Mouse (Mus musculus) kidney, postnatal 25 days (tissue): ENCODE data around the gene Strn4.

Experiments used
- DNase-seq, 2 experiments: peaks; one replicate each; pipeline ENCODE4 v3.0.0; 2021; ENCODE audit warnings: mixed read lengths in 2 of 2

Strn4 gene

DNA sequence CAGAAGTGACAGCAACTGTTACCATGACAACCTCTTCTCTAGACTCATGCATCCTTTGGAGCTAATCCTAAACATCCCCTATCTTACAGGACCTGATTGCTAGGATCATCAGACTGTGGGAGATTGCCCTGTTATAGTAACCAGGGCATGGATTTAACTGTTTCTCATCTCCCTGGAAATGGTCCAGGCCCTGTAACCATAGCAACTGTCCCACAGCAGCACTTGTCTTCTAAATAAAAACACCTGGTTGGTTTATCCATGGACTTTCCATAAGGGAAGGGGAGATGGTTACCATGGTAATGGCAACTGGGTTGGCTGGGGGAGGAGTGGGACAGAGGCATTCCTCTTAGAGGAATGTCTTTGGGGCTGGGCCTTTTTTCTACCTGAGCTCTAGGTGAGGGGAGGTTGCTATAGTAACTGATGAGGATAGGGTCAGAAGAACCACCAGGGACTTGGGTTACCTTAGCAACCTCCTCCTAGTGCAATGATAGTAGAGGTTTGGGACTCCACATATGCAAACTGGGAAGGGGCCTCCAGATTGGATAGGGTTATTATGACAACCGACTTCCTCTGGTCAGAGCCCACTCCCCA is at the start of gene Strn4:
Strn4 (plus strand) TSS at position 539 of the 591 bp plus-strand sequence.
- DNase-seq, result no peak

GRCm38 (mm10) chr7:16766443-16766842 is 49.2 kb upstream of the Strn4 start:
- DNase-seq, result no peak

DNA sequence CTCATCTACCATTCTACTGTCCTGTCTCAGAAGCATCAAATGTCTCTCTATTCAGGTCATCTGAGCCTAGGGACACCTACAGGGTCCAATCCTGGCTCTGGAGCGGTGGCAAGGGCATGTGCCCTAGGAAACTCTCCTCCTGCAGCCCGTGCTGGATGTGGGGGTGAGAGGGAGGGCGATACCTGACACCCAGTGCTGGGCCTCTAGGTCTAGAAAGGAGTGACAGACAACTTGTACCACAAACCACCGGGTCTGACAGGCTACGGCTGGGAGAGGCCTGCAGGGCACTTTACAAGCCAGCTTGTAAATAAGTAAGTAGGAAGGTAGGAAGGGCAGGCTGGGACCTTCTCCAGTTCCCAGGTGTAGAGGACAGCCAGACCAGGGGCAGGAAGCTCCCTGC is 39.8 kb upstream of the Strn4 start:
- DNase-seq, result peak; percentile 35 to 83

- peak; percentile 66 to 90 for DNase-seq
These were observed 35.6 kb upstream of the Strn4 start for GRCm38 (mm10) chr7:16780076-16780475.

- peak; percentile 95 to 97 for DNase-seq
These were observed 34.7 kb upstream of the Strn4 start, which contains the start of gene Slc1a5 for GRCm38 (mm10) chr7:16780825-16781554. TSS of gene Slc1a5 (plus strand) at chr7:16781340.

- no peak for DNase-seq
These were observed 34.2 kb upstream of the Strn4 start for GRCm38 (mm10) chr7:16781555-16781815.

DNA sequence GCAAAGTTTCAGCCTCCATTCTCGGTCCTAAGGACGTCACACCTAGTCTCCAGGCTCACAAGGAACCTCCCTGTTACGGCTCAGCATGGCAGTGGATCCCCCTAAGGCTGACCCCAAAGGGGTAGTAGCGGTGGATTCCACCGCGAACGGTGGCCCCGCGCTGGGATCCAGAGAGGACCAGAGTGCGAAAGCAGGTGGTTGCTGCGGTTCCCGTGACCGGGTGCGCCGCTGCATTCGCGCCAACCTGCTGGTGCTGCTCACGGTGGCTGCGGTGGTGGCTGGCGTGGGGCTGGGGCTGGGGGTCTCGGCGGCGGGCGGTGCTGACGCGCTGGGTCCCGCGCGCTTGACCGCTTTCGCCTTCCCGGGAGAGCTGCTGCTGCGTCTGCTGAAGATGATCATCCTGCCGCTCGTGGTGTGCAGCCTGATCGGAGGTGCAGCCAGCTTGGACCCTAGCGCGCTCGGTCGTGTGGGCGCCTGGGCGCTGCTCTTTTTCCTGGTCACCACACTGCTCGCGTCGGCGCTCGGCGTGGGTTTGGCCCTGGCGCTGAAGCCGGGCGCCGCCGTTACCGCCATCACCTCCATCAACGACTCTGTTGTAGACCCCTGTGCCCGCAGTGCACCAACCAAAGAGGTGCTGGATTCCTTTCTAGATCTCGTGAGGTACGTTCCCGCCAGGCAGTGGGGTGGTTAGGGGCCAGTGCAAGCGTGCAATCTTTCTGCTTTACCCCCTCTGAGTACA is 33.7 kb upstream of the Strn4 start:
- peak; percentile 29 to 61 for DNase-seq

GRCm38 (mm10) chr7:16782555-16783125 is 33.0 kb upstream of the Strn4 start:
- DNase-seq, result no peak

DNA sequence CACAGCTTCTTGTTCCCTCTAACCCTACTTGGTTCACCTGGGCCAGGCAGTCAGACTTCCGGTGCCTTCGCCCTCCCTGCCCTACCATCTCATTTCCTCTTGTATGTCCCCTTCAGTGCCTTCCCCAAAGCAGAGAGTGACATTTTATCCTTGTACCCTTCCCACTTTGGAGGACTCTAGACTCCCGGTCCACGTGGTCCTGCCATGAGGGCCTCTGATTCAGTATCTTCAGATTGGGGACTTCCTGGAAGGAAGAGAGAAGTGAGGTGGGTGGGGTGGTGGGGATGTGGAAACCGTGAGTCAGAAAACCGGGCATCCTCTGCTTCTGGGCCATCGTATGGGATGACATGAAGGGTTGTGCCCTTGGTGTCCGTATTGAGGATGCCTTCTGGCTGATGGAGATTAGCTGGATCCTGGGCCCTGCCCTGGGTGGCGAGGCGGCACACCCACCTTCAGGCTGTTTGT is 32.4 kb upstream of the Strn4 start:
- no peak for DNase-seq

GRCm38 (mm10) chr7:16783758-16784415 is 31.8 kb upstream of the Strn4 start:
- DNase-seq, result peak; percentile 87 to 93

- peak; percentile 70 to 87 for DNase-seq
These were observed 31.2 kb upstream of the Strn4 start for GRCm38 (mm10) chr7:16784498-16784976.

GRCm38 (mm10) chr7:16785541-16786083 is 30.1 kb upstream of the Strn4 start:
- DNase-seq, result no peak

DNA sequence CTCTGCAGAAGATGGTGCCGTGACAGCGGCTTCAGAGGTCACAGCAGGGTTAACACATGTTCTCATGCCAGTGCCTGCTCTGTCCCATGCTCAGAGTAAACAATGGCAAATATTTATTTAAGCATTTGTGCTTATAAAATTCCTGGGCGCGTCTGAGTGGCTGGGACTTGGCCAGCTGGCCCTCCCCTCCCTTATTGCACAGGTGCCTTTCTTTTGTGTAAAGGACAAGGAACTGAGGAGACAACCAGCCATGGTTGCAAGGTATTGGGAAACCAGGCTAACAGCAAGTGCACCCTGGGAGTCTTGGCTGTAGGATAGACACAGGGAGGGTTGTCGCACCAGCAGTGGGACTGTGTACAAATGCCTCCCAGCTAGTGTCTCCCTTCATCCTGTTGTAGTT is 23.4 kb upstream of the Strn4 start:
- no peak for DNase-seq

DNA sequence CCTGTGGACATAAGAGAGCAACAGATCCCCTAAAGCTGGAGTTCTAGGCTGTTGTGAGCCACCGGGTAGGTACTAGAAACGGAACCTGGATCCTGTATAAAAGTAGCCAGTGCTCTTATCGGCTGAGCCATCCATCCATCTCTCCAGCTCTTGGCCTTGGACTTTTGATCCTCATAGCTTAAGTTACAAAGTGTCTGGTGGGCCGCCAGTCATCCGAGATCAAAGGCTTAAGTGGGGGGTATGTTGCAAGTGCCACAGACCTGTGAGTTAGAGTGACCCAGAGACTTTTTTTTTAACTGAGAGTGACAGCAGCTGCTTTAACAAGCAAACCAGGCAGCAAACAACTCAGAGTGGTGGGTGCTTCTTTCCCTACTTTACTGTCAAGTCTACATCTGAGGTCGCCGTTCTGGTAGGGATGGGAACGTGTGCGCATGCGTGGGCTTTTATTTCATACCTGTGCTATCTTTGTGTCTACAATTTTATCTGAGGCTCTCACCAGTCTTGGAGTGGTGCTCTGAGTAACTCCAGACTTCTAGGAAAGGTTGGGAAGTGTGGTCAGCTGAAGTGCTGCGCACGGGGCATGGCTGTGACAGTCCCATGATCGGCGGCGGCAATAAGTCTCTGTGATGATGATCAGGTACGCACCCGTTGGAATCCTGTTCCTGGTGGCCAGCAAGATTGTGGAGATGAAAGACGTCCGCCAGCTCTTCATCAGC is 22.5 kb upstream of the Strn4 start:
- no peak for DNase-seq

- DNase-seq, result no peak
These were observed 20.8 kb upstream of the Strn4 start for GRCm38 (mm10) chr7:16794886-16795285.

GRCm38 (mm10) chr7:16804409-16805028 is 11.2 kb upstream of the Strn4 start:
- no peak for DNase-seq

- peak in 1 of 2 experiments; percentile 42 for DNase-seq
These were observed 7.8 kb upstream of the Strn4 start for GRCm38 (mm10) chr7:16807936-16808335.

GRCm38 (mm10) chr7:16808647-16809046 is 7.0 kb upstream of the Strn4 start:
- DNase-seq, result no peak

DNA sequence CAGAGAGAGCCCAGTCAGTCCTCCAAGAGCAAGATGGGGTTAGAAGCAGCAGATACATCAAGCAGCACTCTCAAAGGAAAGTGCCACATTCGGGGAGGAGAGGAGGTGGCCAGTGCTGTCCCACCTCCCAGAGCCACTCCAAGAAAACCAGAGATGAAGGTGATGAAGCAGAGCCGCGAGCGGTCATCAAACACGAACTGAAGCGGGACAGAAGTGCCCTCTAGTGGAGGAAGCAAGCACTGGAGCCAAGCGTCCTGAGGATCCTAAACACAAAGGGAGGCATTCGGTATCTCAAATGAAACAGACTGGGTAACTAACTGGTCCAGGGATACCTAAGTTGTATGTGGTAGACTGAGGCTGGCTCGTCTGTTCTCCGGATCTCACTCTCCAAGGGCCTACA is 6.0 kb upstream of the Strn4 start:
- DNase-seq, result peak; percentile 68 to 82

- DNase-seq, result no peak
These were observed 5.2 kb upstream of the Strn4 start for GRCm38 (mm10) chr7:16810399-16810919.
